Mouse (Mus musculus) limb, embryonic 13.5 days (tissue): ENCODE results near the gene Daam1. TPM values are rescaled to one million over a fixed set of nuclear protein-coding genes. Genes with fewer than 3 reads are reported as not detected.

Experiments
- ATAC-seq: fragments of 200-750 bp; cut with Nextera tagmentation; 2 replicates; pipeline ENCODE4 v1.8.0; 2017; ENCODE audit warnings: low read depth, moderate number of reproducible peaks, moderate TSS enrichment; ENCODE audit not compliant: low FRiP score
- H3K27ac ChIP-seq: fragments of 300-500 bp; sonication (generic); 2 replicates; pipeline ENCODE4 v1.5.1; 2015; ENCODE audit warnings: inconsistent platforms, mild to moderate bottlenecking, moderate library complexity
- H3K27me3 ChIP-seq: fragments of 300-500 bp; sonication (generic); 2 replicates; pipeline ENCODE4 v1.6.1; 2015; ENCODE audit warnings: mild to moderate bottlenecking, inconsistent platforms
- H3K36me3 ChIP-seq: fragments of 300-500 bp; sonication (generic); 2 replicates; pipeline ENCODE4 v1.6.1; 2015; ENCODE audit warnings: inconsistent platforms, mild to moderate bottlenecking, moderate library complexity
- H3K4me1 ChIP-seq: fragments of 300-500 bp; sonication (generic); 2 replicates; pipeline ENCODE4 v1.6.1; 2015; ENCODE audit warnings: inconsistent platforms
- H3K4me2 ChIP-seq: fragments of 300-500 bp; sonication (generic); replicated peaks from 2 replicates; pipeline ENCODE4 v1.6.1; 2015; ENCODE audit warnings: inconsistent platforms, mild to moderate bottlenecking, moderate library complexity
- H3K4me3 ChIP-seq: fragments of 300-500 bp; sonication (generic); 2 replicates; pipeline ENCODE4 v1.5.1; 2015; ENCODE audit warnings: moderate library complexity, mild to moderate bottlenecking, inconsistent platforms
- H3K9ac ChIP-seq: fragments of 300-500 bp; sonication (generic); 2 replicates; pipeline ENCODE4 v1.6.1; 2015; ENCODE audit warnings: mild to moderate bottlenecking, inconsistent platforms
- H3K9me3 ChIP-seq: fragments of 300-500 bp; sonication (generic); 2 replicates; pipeline ENCODE4 v1.6.1; 2016; ENCODE audit warnings: inconsistent platforms
- WGBS: fragments of 180-500 bp; shearing (Covaris S2); methylation state at CpG from one replicate; pipeline ENCODE4 v1.1.7; 2015; 5-methylcytosine and 5-hydroxymethylcytosine counted together
- polyA plus RNA-seq: library from polyadenylated mRNA; unstranded; fragments of >200 nt; fragmentation: Nextera tagmentation; extraction: Ambion mirVana; gene quantifications from 2 replicates; pipeline ENCODE4 v1.2.1, GENCODE M21; 2015

Daam1 gene
- polyA plus RNA-seq, 1 experiment from 2014 or later = 8.7 TPM

DNA sequence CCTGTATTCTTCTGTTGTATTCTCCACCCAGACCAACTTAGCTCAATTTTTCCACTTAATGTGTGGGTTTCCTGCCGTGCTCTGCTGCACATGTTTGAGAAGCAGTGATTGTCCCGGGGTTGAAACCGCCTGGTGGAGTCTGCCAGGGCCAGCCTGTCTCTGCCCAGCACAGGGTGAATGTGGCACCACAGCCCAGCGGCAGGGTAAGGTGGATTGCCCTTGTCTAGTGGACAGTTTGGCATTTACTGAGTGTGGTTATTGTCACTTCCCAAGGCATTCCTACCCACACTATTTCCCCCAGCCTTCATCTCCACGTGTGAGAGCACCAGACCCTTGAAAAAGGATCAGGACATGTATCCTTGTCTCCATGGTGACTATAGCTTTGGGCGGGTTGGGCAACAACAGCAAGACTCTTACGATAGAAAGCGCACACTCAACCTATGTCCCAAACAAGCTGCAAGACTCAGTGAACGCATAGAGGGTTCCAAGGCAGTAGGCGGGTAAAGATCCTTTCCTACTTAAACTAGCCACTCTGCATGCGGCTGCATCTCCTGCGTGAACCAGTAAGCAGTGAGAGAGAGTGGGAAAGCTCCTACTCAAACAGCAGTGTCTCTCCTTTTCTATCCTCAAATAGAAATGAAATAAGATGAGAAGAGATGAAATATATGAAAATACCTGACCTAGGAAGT, 139.2 kb downstream of the Daam1 start:
- Histone ChIP-seq H3K9ac (no peak overlapping the region), H3K4me3 (no peak overlapping the region), H3K36me3 (peaks cover 17% of the 10 kb centered on the region), H3K27me3 (no peaks in the 10 kb centered on the region), H3K4me1 (peaks cover 21% of the 10 kb centered on the region), H3K27ac (no peak overlapping the region), H3K9me3 (no peaks in the 10 kb centered on the region), H3K4me2 (no peak overlapping the region)
- 72% methylated on average over 12 of the region's 12 CpGs for WGBS
- ATAC-seq = no peak

DNA sequence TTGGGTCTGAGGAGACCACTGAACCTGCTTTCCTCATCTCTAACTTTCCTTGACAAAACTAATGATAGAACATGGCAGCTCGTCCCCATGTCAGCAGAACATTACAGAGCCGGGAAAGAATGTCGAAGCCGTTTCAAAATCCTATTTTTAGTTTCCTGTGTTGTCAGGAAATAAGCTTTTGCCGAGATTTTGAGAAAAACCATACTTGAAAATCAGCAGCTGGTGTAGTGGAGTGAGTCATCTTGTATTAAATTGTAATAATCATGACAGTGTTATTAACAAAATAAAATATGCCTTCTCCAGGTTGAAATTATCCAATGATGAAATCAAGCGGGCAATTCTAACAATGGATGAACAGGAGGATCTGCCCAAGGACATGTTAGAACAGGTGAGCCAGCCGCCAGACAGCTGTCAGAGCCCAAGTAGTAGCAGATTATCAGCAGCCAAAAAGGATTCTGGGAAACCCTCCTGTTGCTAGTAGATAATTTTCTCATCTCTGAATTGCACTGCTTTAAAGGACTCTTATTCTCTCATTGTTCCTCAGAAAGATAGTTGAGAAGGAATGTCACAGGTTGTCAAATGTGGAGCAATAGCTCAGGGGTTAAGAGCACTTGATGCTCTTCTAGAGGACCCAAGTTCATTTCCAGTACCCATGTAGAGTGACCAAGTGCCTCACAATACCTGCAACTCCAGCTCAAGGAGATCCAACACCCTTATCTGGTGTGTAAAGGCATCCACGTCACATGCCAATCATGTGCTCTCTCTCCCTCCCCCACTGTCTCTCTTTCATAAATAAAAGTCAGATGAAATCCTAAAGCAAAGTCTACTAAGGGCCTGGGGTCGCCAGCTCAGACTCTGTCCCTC, 140.1 kb downstream of the Daam1 start:
- Histone ChIP-seq H3K4me1 (peaks cover 21% of the 10 kb centered on the region), H3K27me3 (no peaks in the 10 kb centered on the region), H3K9ac (no peak overlapping the region), H3K36me3 (peaks cover 27% of the 10 kb centered on the region), H3K9me3 (no peaks in the 10 kb centered on the region), H3K4me2 (no peak overlapping the region), H3K27ac (no peak overlapping the region), H3K4me3 (no peak overlapping the region)
- WGBS = 69% methylated on average over 9 of the region's 9 CpGs
- no peak for ATAC-seq

DNA sequence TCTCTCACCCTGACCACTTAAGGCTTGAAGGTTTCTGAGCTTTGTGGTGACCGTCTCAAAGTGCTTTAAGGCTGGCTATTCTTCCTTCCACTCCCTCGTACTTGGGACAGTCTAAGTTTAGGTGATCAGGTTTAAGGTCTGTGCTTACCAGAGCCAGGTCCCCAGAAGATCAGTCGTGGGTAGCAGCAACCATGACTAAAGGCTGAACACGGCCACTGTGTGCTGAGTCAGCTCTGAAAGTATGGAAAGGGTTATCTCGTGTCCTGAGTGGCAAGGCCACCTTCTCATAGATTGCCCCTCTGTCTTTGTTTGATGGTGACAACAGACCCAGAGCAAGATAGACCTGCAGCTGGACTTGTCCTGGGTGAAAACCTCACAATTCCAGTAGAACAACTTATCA, 141.2 kb downstream of the Daam1 start:
- no peaks in the 10 kb centered on the region for H3K9me3 ChIP-seq
- ATAC-seq = no peak
- no peaks in the 10 kb centered on the region for H3K27me3 ChIP-seq
- peaks cover 38% of the 10 kb centered on the region for H3K36me3 ChIP-seq
- no peak overlapping the region for H3K27ac ChIP-seq
- no peak overlapping the region for H3K4me3 ChIP-seq
- 84% methylated on average over 5 of the region's 5 CpGs for WGBS
- no peak overlapping the region for H3K4me2 ChIP-seq
- no peak overlapping the region for H3K9ac ChIP-seq
- peaks cover 21% of the 10 kb centered on the region for H3K4me1 ChIP-seq

DNA sequence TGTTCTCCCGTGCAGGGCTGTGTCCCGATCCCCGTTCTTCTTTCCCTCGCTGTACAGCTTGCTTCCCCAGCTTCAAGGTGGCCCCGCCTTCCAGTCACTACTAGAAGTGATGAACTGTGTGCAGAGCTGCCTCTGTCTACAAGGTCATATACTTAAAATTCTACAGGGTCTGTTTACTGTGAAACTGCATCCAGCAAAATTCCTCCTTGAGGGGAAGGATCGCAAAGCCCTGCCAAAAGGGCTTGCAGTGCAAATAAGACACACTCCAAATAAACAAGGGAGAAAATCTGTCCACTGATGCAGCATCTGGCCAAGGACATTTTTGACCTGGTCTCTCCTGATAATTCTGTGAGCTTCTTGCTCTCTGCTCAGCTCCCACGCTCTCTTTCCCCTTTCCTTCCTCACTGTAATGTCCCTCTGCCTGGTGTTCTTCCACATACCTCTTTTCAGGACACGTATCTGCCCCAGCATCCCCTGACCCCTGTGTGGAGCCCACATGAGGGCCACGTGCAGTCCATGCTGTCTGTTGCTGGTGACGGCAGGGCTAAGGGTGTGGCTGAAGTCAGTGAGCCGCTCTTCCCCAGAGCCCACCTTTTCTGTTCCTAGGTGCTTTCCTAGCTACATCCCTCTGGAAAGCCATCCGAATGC, 141.9 kb downstream of the Daam1 start:
- Histone ChIP-seq H3K4me3 (no peak overlapping the region), H3K27ac (no peak overlapping the region), H3K4me2 (no peak overlapping the region), H3K9me3 (no peaks in the 10 kb centered on the region), H3K36me3 (peaks cover 42% of the 10 kb centered on the region), H3K27me3 (no peaks in the 10 kb centered on the region), H3K9ac (no peak overlapping the region), H3K4me1 (peaks cover 21% of the 10 kb centered on the region)
- 77% methylated on average over 12 of the region's 12 CpGs for WGBS
- no peak for ATAC-seq

DNA sequence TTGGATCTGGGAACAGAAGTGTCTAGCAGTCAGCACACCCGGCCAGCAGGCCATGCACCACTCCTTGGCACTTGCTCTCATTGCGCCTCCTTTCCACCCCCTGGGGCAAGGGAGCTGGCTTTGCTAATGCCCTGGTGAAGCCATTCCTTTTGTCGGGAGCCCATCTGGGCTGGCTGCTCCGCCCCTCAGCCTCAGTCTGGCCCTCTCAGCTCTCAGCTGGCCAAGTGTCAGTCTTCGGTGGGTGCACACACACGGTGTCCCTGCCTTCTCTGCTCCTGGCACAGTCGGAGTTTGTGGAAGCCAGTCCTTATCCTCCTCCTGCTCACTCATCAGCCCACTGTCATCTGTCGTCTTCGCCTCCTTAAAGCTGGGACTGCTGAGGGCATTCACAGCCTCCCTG, 142.7 kb downstream of the Daam1 start:
- Histone ChIP-seq H3K4me3 (no peak overlapping the region), H3K4me1 (peaks cover 15% of the 10 kb centered on the region), H3K9ac (no peak overlapping the region), H3K9me3 (no peaks in the 10 kb centered on the region), H3K36me3 (peaks cover 40% of the 10 kb centered on the region), H3K27me3 (no peaks in the 10 kb centered on the region), H3K4me2 (no peak overlapping the region), H3K27ac (no peak overlapping the region)
- no peak for ATAC-seq
- WGBS = 47% methylated on average over 9 of the region's 9 CpGs

DNA sequence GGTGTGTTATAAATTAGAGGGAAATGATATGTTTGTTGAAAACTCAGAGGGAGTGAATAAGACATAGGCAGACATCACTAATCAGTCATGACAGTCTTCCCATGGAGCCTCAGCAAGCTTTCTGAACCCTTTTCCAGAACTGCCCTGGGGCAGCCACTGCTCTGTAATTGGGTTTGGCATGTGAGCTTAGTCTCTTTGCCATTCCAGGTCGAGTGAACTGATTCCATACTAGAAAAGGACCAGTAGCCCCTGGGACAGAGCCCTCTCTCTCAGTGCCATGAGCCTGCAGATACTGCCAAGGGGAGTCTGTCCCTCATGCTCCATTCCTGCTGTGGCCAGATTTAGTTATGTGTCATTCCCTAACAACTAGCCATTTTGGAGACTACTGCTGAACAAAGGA, 144.7 kb downstream of the Daam1 start:
- peaks cover 46% of the 10 kb centered on the region for H3K36me3 ChIP-seq
- H3K4me3 ChIP-seq = no peak overlapping the region
- no peak overlapping the region for H3K27ac ChIP-seq
- H3K9me3 ChIP-seq = no peaks in the 10 kb centered on the region
- H3K4me1 ChIP-seq = no peaks in the 10 kb centered on the region
- H3K9ac ChIP-seq = no peak overlapping the region
- 52% methylated on average over 1 of the region's 1 CpGs for WGBS
- H3K4me2 ChIP-seq = no peak overlapping the region
- no peak for ATAC-seq
- no peaks in the 10 kb centered on the region for H3K27me3 ChIP-seq

DNA sequence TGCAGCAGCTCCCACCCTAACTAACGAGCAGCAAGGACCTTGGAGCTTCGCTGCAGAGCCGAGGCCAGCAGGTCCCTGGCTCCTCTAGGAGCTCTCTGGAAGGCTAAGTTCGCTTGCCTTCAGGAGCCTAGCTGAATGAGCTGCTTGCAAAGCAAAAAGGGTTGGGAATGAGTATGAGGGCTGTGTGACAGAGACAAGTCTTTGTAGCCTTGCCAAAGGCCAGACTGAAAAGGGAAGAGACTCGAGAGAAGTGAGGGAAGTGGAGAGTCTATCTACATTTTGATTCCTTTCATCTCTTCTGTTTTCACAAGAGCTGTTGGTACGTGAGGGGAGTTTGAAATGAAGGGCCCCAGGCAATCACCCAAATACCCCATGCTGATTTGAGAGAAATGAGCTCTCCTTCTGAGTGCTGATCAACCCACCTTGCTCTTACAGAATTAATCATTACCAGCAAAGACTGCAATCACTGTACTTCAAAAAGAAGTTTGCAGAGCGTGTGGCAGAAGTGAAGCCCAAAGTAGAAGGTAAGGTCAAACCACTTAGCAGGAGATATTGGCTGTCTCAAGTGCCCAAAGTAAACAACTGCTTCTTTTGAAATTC, 145.6 kb downstream of the Daam1 start:
- Histone ChIP-seq H3K27me3 (no peaks in the 10 kb centered on the region), H3K4me2 (no peak overlapping the region), H3K36me3 (peaks cover 51% of the 10 kb centered on the region), H3K9ac (no peak overlapping the region), H3K4me3 (no peak overlapping the region), H3K9me3 (no peaks in the 10 kb centered on the region), H3K27ac (no peak overlapping the region), H3K4me1 (peaks cover 4% of the 10 kb centered on the region; the same call in 1 of the 2 replicates)
- ATAC-seq = no peak
- WGBS = 51% methylated on average over 7 of the region's 7 CpGs

DNA sequence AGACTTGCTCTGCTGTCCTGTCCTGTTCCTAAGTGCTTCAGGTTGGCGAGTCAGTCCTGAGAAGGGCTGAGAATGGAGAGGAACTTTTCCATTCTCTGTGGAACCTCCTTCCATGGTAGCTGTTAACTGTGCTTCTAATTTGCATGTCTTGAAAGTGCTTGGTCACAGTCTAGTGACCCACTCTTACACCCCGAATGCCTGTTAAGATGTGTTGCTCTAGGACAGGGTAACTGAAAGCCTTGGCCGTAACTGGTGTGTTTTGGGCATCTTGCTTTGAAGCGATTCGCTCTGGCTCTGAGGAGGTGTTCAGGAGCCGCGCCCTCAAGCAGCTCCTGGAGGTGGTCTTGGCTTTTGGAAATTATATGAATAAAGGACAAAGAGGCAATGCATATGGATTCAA, 146.5 kb downstream of the Daam1 start:
- Histone ChIP-seq H3K27ac (no peak overlapping the region), H3K4me1 (peaks cover 4% of the 10 kb centered on the region; the same call in 1 of the 2 replicates), H3K4me3 (no peak overlapping the region), H3K36me3 (peaks cover 48% of the 10 kb centered on the region), H3K9ac (no peak overlapping the region), H3K27me3 (no peaks in the 10 kb centered on the region), H3K9me3 (no peaks in the 10 kb centered on the region), H3K4me2 (no peak overlapping the region)
- no peak for ATAC-seq
- 92% methylated on average over 7 of the region's 7 CpGs for WGBS

DNA sequence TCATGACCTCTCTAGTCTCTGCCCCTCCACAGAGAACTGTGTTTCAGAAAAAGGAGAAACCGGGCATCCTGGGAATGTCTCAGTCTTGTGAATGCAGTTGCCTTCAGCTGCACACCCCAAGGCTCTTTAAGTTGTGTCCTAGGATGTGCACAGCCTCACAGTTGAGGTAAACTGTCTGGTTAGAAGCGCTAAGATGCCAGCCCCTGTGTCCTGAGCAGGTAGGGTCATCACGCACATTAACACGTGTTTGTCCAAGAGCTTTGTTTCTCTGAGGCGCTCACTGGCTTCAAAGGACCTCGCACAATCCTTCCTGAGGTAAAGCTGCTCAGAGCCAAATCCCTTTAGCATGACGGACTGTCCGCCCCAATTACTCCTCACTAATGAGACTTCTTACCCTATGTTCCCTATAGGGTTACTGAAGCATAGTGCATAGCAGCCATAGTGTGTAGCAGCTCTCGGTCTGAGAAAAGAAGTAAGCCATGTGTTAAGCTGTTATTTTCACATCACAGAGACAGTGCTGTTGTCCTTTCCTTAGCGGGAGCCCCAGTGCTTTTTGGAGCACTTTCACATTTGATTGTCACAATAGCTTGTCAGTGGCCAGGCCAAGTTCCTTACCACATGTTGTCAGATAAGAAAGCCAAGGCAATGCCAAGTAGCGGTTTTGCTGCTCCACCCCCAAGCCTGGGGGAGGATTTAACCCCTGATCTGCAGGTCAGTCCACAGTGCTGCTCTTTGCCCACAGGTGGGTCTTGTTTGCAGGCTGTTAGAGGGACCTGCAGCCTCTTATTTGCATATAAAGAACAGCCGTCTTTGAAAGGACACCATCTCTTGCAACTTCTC, 147.9 kb downstream of the Daam1 start:
- Histone ChIP-seq H3K4me2 (no peak overlapping the region), H3K4me3 (no peak overlapping the region), H3K27ac (no peak overlapping the region), H3K9ac (no peak overlapping the region), H3K9me3 (no peaks in the 10 kb centered on the region), H3K27me3 (no peaks in the 10 kb centered on the region), H3K4me1 (peaks cover 4% of the 10 kb centered on the region; the same call in 1 of the 2 replicates), H3K36me3 (peaks cover 57% of the 10 kb centered on the region)
- no peak for ATAC-seq
- 70% methylated on average over 12 of the region's 12 CpGs for WGBS

DNA sequence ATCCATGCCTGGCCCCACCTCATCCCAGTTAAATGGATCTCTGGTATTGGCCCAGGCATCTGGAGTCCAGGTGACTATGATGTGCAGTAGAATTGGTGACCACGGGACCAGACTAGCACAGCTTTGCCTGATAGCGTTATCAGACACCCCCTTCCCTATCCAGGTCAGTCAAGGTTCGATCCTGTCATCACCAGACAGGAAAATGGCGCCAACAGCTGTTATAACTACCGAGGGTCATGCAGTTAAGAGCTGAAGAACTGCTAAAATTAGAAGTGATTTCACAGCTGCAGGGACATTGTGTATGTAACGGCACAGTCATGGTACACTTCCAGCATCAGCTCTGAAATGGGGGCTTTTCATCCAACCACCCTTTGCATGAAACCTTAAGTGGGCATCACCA, 149.3 kb downstream of the Daam1 start:
- peaks cover 64% of the 10 kb centered on the region for H3K36me3 ChIP-seq
- H3K9me3 ChIP-seq = no peaks in the 10 kb centered on the region
- H3K9ac ChIP-seq = no peak overlapping the region
- 67% methylated on average over 6 of the region's 6 CpGs for WGBS
- no peak for ATAC-seq
- no peak overlapping the region for H3K4me3 ChIP-seq
- H3K4me2 ChIP-seq = no peak overlapping the region
- H3K27ac ChIP-seq = no peak overlapping the region
- no peaks in the 10 kb centered on the region for H3K27me3 ChIP-seq
- H3K4me1 ChIP-seq = peaks cover 4% of the 10 kb centered on the region; the same call in 1 of the 2 replicates

DNA sequence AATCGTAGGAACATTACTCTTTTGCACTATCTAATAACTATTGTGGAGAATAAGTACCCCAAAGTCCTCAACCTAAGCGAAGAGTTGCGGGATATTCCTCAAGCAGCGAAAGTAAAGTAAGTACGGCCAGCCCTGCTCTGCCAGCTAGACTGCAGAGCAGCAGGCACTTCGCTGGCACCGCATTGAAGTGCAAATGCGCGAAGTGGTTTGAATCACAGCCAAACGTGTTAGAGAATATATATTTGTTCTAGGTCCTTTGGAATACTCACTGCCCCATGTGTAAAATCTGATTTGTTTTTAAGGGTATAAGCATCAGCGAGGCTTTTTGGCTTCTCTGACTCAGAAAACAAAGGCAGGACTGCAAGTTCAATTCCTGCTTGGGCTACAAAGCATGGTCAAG, 149.9 kb downstream of the Daam1 start:
- H3K27ac ChIP-seq = no peak overlapping the region
- H3K4me2 ChIP-seq = no peak overlapping the region
- no peak for ATAC-seq
- no peaks in the 10 kb centered on the region for H3K27me3 ChIP-seq
- H3K9me3 ChIP-seq = no peaks in the 10 kb centered on the region
- peaks cover 63% of the 10 kb centered on the region for H3K36me3 ChIP-seq
- H3K4me3 ChIP-seq = no peak overlapping the region
- peaks cover 4% of the 10 kb centered on the region; the same call in 1 of the 2 replicates for H3K4me1 ChIP-seq
- H3K9ac ChIP-seq = no peak overlapping the region
- 94% methylated on average over 11 of the region's 11 CpGs for WGBS
